ENCODE assay signal across 12 mouse cellular contexts in genomic region chr12:29349146-29349850, GRCm38 (mm10).
A peak's percentile ranks its signal among the peaks of the same experiment; 100 is the strongest.
DNase-seq lines count a peak whose midpoint lies in the region; ATAC-seq lines count a peak whose summit lies in the region.
"Had no signal": no experiment of that assay in that cellular context is flagged by ENCODE, and none has a peak within 500 bp of the region (broad histone marks: within the 10 kb centered on the region; RNA-seq: fewer than 3 reads in every experiment).

No protein-coding gene starts in this region.

- ATAC-seq in forebrain, embryonic 14.5 days: peak; percentile 40; the same call in 1 of the 2 replicates
- ATAC-seq in kidney, embryonic 16.5 days (ENCODE audit: low FRiP score, low TSS enrichment): 0 out of 2 replicates have a peak, but pooled peaks have one; percentile 19
- ATAC-seq in kidney, embryonic 15.5 days (replicated peaks; ENCODE audit: low FRiP score): no peak
- no peak for ATAC-seq in hindbrain, embryonic 13.5 days (ENCODE audit: low FRiP score)
- no peak for ATAC-seq in liver, embryonic 12.5 days

- 72% methylated on average over 9 of the region's 9 CpGs for WGBS in forebrain, embryonic 14.5 days
- 81% methylated on average over 9 of the region's 9 CpGs for WGBS in forebrain, embryonic 10.5 days
- WGBS in kidney, embryonic 16.5 days: 45% methylated on average over 9 of the region's 9 CpGs
- 40% methylated on average over 9 of the region's 9 CpGs for WGBS in kidney, embryonic 15.5 days
- WGBS in hindbrain, embryonic 13.5 days: 59% methylated on average over 9 of the region's 9 CpGs
- 41% methylated on average over 9 of the region's 9 CpGs for WGBS in liver, embryonic 12.5 days (ENCODE audit: insufficient replicate concordance)

- H3K27ac ChIP-seq in forebrain, embryonic 14.5 days (ENCODE audit: low read depth, low read length): no peak overlapping the region; the same call in 1 of the 2 replicates
- no peak overlapping the region for H3K27ac ChIP-seq in forebrain, embryonic 10.5 days
- no peak overlapping the region for H3K27ac ChIP-seq in kidney, embryonic 16.5 days (ENCODE audit: low read length)
- H3K27ac ChIP-seq in kidney, embryonic 15.5 days: no peak overlapping the region
- H3K27ac ChIP-seq in hindbrain, embryonic 13.5 days: peak overlapping the region; percentile 79
- no peak overlapping the region for H3K27ac ChIP-seq in liver, embryonic 12.5 days
- H3K27ac ChIP-seq: embryonic facial prominence, embryonic 15.5 days; lung, embryonic 15.5 days; stomach, embryonic 15.5 days had no signal

- H3K4me3 ChIP-seq in forebrain, embryonic 14.5 days (ENCODE audit: low read depth, low read length): no peak overlapping the region
- no peak overlapping the region for H3K4me3 ChIP-seq in forebrain, embryonic 10.5 days
- H3K4me3 ChIP-seq in kidney, embryonic 16.5 days (ENCODE audit: low read length): no peak overlapping the region
- H3K4me3 ChIP-seq in kidney, embryonic 15.5 days (replicated peaks): no peak overlapping the region
- no peak overlapping the region for H3K4me3 ChIP-seq in hindbrain, embryonic 13.5 days
- no peak overlapping the region for H3K4me3 ChIP-seq in liver, embryonic 12.5 days
- H3K4me3 ChIP-seq: embryonic facial prominence, embryonic 15.5 days; lung, embryonic 15.5 days; stomach, embryonic 15.5 days had no signal

- peaks cover 6% of the 10 kb centered on the region for H3K4me1 ChIP-seq in forebrain, embryonic 14.5 days (ENCODE audit: control insufficient read depth, insufficient read depth, low read length)
- peaks cover 12% of the 10 kb centered on the region for H3K4me1 ChIP-seq in forebrain, embryonic 10.5 days
- H3K4me1 ChIP-seq in kidney, embryonic 16.5 days (ENCODE audit: insufficient read depth, low read length): 0 out of 2 replicates have a peak, but pooled peaks cover 7% of the 10 kb centered on the region
- H3K4me1 ChIP-seq in kidney, embryonic 15.5 days: peaks cover 8% of the 10 kb centered on the region
- H3K4me1 ChIP-seq in hindbrain, embryonic 13.5 days (replicated peaks): peaks cover 31% of the 10 kb centered on the region
- H3K4me1 ChIP-seq in liver, embryonic 12.5 days: no peaks in the 10 kb centered on the region
- H3K4me1 ChIP-seq: embryonic facial prominence, embryonic 15.5 days; lung, embryonic 15.5 days; stomach, embryonic 15.5 days had no signal

- DNase-seq in forebrain, embryonic 14.5 days (ENCODE audit: low spot score): no peak
- no peak for DNase-seq in forebrain, embryonic 10.5 days (ENCODE audit: extremely low spot score, low spot score)
- DNase-seq in brain, adult 2 months (ENCODE audit: low read depth, low spot score): peak; percentile 50
- DNase-seq in thymus, postnatal 10 days (ENCODE audit: low spot score in 2 of 2): no peak
- DNase-seq: adrenal gland, adult 2 months had no signal

- no peaks in the 10 kb centered on the region for H3K9me3 ChIP-seq in forebrain, embryonic 14.5 days (replicated peaks; ENCODE audit: control insufficient read depth, low read length)
- H3K9me3 ChIP-seq in forebrain, embryonic 10.5 days: no peaks in the 10 kb centered on the region
- H3K9me3 ChIP-seq in kidney, embryonic 16.5 days (ENCODE audit: low read length): no peaks in the 10 kb centered on the region
- no peaks in the 10 kb centered on the region for H3K9me3 ChIP-seq in kidney, embryonic 15.5 days (replicated peaks)
- no peaks in the 10 kb centered on the region for H3K9me3 ChIP-seq in hindbrain, embryonic 13.5 days
- H3K9me3 ChIP-seq in liver, embryonic 12.5 days (replicated peaks): no peaks in the 10 kb centered on the region
- H3K9me3 ChIP-seq: embryonic facial prominence, embryonic 15.5 days; lung, embryonic 15.5 days; stomach, embryonic 15.5 days had no signal

- no peak overlapping the region for H3K9ac ChIP-seq in forebrain, embryonic 14.5 days (ENCODE audit: low read length)
- H3K9ac ChIP-seq in kidney, embryonic 16.5 days (replicated peaks; ENCODE audit: low read length): no peak overlapping the region
- no peak overlapping the region for H3K9ac ChIP-seq in kidney, embryonic 15.5 days
- H3K9ac ChIP-seq in hindbrain, embryonic 13.5 days: no peak overlapping the region
- no peak overlapping the region for H3K9ac ChIP-seq in liver, embryonic 12.5 days
- H3K9ac ChIP-seq: embryonic facial prominence, embryonic 15.5 days; lung, embryonic 15.5 days; stomach, embryonic 15.5 days had no signal

- H3K27me3 ChIP-seq in forebrain, embryonic 14.5 days (replicated peaks; ENCODE audit: control insufficient read depth, insufficient read depth, low read length): no peaks in the 10 kb centered on the region
- H3K27me3 ChIP-seq in forebrain, embryonic 10.5 days (ENCODE audit: poor library complexity, severe bottlenecking): 0 out of 2 replicates have a peak, but pooled peaks cover 3% of the 10 kb centered on the region
- no peaks in the 10 kb centered on the region for H3K27me3 ChIP-seq in kidney, embryonic 16.5 days (ENCODE audit: insufficient read depth, low read length)
- no peaks in the 10 kb centered on the region for H3K27me3 ChIP-seq in kidney, embryonic 15.5 days
- H3K27me3 ChIP-seq in hindbrain, embryonic 13.5 days: no peaks in the 10 kb centered on the region
- H3K27me3 ChIP-seq in liver, embryonic 12.5 days (replicated peaks): no peaks in the 10 kb centered on the region
- H3K27me3 ChIP-seq: embryonic facial prominence, embryonic 15.5 days; lung, embryonic 15.5 days; stomach, embryonic 15.5 days had no signal

- no peak overlapping the region for H3K4me2 ChIP-seq in forebrain, embryonic 14.5 days (ENCODE audit: low read length)
- H3K4me2 ChIP-seq in kidney, embryonic 16.5 days (replicated peaks; ENCODE audit: low read depth, low read length): no peak overlapping the region
- H3K4me2 ChIP-seq in kidney, embryonic 15.5 days: no peak overlapping the region
- no peak overlapping the region for H3K4me2 ChIP-seq in hindbrain, embryonic 13.5 days
- no peak overlapping the region for H3K4me2 ChIP-seq in liver, embryonic 12.5 days
- H3K4me2 ChIP-seq: embryonic facial prominence, embryonic 15.5 days; lung, embryonic 15.5 days; stomach, embryonic 15.5 days had no signal

- no peaks in the 10 kb centered on the region for H3K36me3 ChIP-seq in forebrain, embryonic 14.5 days (ENCODE audit: control insufficient read depth, insufficient read depth, low read length)
- H3K36me3 ChIP-seq in forebrain, embryonic 10.5 days (replicated peaks): no peaks in the 10 kb centered on the region
- H3K36me3 ChIP-seq in kidney, embryonic 16.5 days (ENCODE audit: insufficient read depth, low read length): no peaks in the 10 kb centered on the region
- H3K36me3 ChIP-seq in kidney, embryonic 15.5 days: no peaks in the 10 kb centered on the region
- no peaks in the 10 kb centered on the region for H3K36me3 ChIP-seq in hindbrain, embryonic 13.5 days
- H3K36me3 ChIP-seq in liver, embryonic 12.5 days: no peaks in the 10 kb centered on the region
- H3K36me3 ChIP-seq: embryonic facial prominence, embryonic 15.5 days; lung, embryonic 15.5 days; stomach, embryonic 15.5 days had no signal

Comparison
In these comparisons a context has a peak if more than half of its experiments do, and no peak if none do; other contexts are left out.
1. ATAC-seq: peak in forebrain, embryonic 14.5 days (single experiment) and kidney, embryonic 16.5 days (single experiment); none in kidney, embryonic 15.5 days (single experiment), hindbrain, embryonic 13.5 days (single experiment) and liver, embryonic 12.5 days (single experiment).